Mouse (Mus musculus): Measurements from ENCODE around the gene Afap1l2. TPM values are rescaled to one million over a fixed set of nuclear protein-coding genes. Genes with fewer than 3 reads are reported as not detected.

Gene Afap1l2
- polyA plus RNA-seq, 1 experiment = 4.9 TPM

DNA sequence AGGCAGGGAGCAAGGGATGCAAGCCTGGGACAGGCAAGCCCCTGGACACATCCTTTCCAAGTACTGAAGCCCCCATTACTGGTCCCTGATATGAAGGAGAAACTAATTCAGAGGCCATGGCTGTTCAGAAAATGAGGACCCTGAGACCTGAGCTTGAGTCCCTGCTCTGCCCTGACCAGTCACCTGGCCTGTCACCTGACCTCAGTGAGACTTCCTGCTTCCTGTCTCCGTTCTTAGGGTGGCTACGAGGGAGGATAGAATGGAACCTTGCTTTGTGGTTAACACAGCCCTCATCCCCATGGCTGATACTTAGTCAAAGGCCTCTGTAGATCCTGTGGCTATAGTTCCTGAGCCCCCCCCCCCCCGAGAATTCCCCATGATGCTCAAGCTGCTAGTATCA is 103.9 kb downstream of the Afap1l2 start:
- TF ChIP-seq CTCF (IDR thresholded peaks at IDR 0.05; ENCODE audit: control insufficient read depth, insufficient read depth, low read length) = no peak
- TF ChIP-seq POLR2A (IDR thresholded peaks at IDR 0.05; ENCODE audit: borderline replicate concordance, control insufficient read depth, low read depth, low read length) = no peak
- H3K4me3 ChIP-seq (replicated peaks; ENCODE audit: control insufficient read depth, low read depth, low read length) = no peak overlapping the region
- no peak overlapping the region for H3K27ac ChIP-seq (ENCODE audit: control insufficient read depth, insufficient read depth, low read depth, low read length, poor library complexity)
- WGBS = 26% methylated on average over 3 of the region's 3 CpGs
- no peaks in the 10 kb centered on the region for H3K4me1 ChIP-seq (ENCODE audit: control insufficient read depth, insufficient read depth, low read length)

DNA sequence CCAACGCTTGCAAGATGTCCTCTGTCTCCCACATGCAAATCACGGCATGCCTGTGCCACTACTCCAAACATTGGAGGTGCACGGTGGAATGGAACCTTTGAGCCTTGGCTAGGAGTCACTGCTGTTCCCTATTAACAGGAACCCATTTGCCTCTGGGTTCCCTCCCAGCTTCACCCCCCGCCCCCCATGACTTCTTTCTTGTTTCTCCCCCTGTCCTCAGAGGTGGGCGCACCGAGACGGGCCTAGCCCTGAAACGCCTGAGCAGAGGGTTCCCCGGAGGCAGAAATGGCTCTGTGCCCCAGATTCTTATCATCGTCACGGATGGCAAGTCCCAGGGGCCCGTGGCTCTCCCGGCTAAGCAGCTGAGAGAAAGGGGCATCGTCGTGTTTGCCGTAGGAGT is 110.4 kb downstream of the Afap1l2 start:
- Histone ChIP-seq H3K27ac (ENCODE audit: control insufficient read depth, insufficient read depth, low read depth, low read length, poor library complexity) (no peak overlapping the region), H3K4me1 (ENCODE audit: control insufficient read depth, insufficient read depth, low read length) (no peaks in the 10 kb centered on the region), H3K4me3 (replicated peaks; ENCODE audit: control insufficient read depth, low read depth, low read length) (no peak overlapping the region)
- TF ChIP-seq CTCF (IDR thresholded peaks at IDR 0.05; ENCODE audit: control insufficient read depth, insufficient read depth, low read length) (no peak), POLR2A (IDR thresholded peaks at IDR 0.05; ENCODE audit: borderline replicate concordance, control insufficient read depth, low read depth, low read length) (no peak)
- WGBS = 87% methylated on average over 16 of the region's 16 CpGs

DNA sequence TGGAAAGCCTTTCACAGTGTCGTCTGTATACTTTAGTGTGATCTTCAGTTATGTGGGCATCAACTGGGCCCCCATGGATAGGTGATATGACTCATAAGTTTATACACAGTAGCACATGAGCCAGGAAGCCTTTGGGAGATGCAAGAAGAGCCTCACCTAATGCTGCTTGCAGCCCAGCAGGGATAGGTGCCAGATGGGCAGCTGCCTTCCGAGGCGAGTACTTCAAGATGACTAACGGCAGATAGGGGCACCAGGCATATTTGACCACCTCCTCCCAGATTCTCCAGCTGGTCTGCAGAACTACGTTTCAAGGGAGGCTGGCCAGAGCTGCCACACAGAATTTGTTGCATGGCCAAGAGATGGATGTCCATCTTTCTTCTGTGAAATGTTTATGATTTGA is 114.7 kb downstream of the Afap1l2 start:
- no peak overlapping the region for H3K4me3 ChIP-seq (replicated peaks; ENCODE audit: control insufficient read depth, low read depth, low read length)
- peaks cover under 1% of the 10 kb centered on the region; the same call in 1 of the 2 replicates for H3K4me1 ChIP-seq (ENCODE audit: control insufficient read depth, insufficient read depth, low read length)
- H3K27ac ChIP-seq (ENCODE audit: control insufficient read depth, insufficient read depth, low read depth, low read length, poor library complexity) = no peak overlapping the region
- no peak for TF ChIP-seq CTCF (IDR thresholded peaks at IDR 0.05; ENCODE audit: control insufficient read depth, insufficient read depth, low read length)
- TF ChIP-seq POLR2A (IDR thresholded peaks at IDR 0.05; ENCODE audit: borderline replicate concordance, control insufficient read depth, low read depth, low read length) = no peak
- 73% methylated on average over 5 of the region's 5 CpGs for WGBS

DNA sequence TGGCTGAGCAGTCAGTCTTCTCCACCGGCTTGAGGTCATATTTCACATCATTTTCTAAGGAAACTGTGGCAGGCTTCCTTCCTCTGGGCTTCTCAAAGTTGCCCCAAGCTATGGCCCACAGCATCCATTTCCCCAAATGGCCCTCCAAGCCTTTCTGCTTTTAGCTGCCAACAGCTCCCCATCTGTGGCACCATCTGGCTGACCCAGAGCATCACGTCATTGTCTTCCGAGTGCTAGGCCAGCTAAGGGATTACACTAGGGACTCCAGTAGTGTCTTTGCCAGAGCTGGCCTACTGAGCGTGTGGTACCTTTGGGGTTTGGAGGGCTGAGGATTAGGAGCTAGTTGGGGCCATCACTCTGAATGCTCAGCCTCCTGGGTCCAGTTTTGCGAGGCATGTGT is 115.4 kb downstream of the Afap1l2 start:
- H3K4me1 ChIP-seq (ENCODE audit: control insufficient read depth, insufficient read depth, low read length) = peaks cover 2% of the 10 kb centered on the region; the same call in 1 of the 2 replicates
- WGBS = 67% methylated on average over 5 of the region's 5 CpGs
- no peak overlapping the region for H3K27ac ChIP-seq (ENCODE audit: control insufficient read depth, insufficient read depth, low read depth, low read length, poor library complexity)
- TF ChIP-seq POLR2A (IDR thresholded peaks at IDR 0.05; ENCODE audit: borderline replicate concordance, control insufficient read depth, low read depth, low read length) = no peak
- no peak for TF ChIP-seq CTCF (IDR thresholded peaks at IDR 0.05; ENCODE audit: control insufficient read depth, insufficient read depth, low read length)
- no peak overlapping the region for H3K4me3 ChIP-seq (replicated peaks; ENCODE audit: control insufficient read depth, low read depth, low read length)

DNA sequence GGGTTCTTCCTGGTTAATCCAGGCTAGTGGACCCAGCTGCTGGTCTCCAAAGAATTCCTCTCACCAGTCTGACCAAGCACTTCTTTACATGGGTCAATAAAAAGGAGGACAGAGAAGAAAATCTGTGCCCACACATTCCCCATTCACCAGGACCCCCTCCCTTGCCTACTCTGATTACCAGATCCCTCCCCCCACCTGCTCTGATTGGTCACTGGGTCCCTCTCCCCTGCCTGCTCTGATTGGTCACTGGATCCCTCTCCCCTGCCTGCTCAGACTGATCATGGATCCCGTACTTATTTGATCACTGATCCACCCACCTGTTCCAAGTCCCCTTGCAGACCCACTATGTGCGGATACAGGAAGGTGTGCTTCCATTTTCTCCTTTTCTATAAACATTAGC is 116.6 kb downstream of the Afap1l2 start:
- 75% methylated on average over 2 of the region's 2 CpGs for WGBS
- no peak overlapping the region for H3K4me3 ChIP-seq (replicated peaks; ENCODE audit: control insufficient read depth, low read depth, low read length)
- TF ChIP-seq CTCF (IDR thresholded peaks at IDR 0.05; ENCODE audit: control insufficient read depth, insufficient read depth, low read length) = no peak
- no peak for TF ChIP-seq POLR2A (IDR thresholded peaks at IDR 0.05; ENCODE audit: borderline replicate concordance, control insufficient read depth, low read depth, low read length)
- peaks cover 2% of the 10 kb centered on the region; the same call in 1 of the 2 replicates for H3K4me1 ChIP-seq (ENCODE audit: control insufficient read depth, insufficient read depth, low read length)
- H3K27ac ChIP-seq (ENCODE audit: control insufficient read depth, insufficient read depth, low read depth, low read length, poor library complexity) = no peak overlapping the region

DNA sequence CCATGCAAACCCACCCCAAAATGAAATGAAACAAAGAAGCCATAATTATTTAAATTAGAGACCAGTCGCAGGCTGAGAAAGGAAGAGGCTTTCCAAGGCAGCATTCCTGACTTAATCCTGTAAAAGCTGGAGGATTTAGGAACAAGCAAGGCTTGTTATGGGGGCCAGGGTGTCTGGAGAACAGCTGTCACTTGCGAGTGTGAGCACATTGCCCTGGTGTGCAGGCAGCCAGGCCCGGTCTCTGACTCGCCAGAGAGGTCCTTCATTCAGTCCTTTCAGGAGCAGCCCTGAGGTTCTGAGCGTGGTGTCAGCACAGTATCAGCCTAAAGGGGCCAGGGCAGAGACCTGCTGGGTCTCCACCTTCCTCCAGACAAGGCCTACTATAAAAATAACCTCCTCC is 119.4 kb downstream of the Afap1l2 start:
- H3K4me3 ChIP-seq (replicated peaks; ENCODE audit: control insufficient read depth, low read depth, low read length) = no peak overlapping the region
- TF ChIP-seq POLR2A (IDR thresholded peaks at IDR 0.05; ENCODE audit: borderline replicate concordance, control insufficient read depth, low read depth, low read length) (no peak), CTCF (IDR thresholded peaks at IDR 0.05; ENCODE audit: control insufficient read depth, insufficient read depth, low read length) (no peak)
- WGBS = 79% methylated on average over 5 of the region's 5 CpGs
- no peak overlapping the region for H3K27ac ChIP-seq (ENCODE audit: control insufficient read depth, insufficient read depth, low read depth, low read length, poor library complexity)
- H3K4me1 ChIP-seq (ENCODE audit: control insufficient read depth, insufficient read depth, low read length) = peaks cover 2% of the 10 kb centered on the region; the same call in 1 of the 2 replicates

DNA sequence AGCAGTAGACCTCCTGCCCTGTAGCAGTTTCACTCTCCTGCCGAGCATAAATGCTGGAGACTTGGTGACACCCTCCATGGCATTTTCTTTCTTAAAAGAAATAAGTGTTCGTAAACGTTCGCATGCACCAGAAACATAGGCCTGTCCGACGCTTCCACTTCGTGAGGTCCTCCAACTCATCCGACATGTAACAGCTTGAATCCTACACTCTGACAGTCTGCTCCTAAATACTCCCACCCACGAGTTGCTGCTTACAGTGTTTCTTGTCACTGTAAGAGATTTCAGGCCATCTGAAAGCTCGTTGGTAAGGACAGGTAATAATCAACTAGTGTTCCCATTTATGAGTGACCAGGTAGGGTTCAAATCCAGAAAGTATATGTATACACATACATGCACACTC is 120.1 kb downstream of the Afap1l2 start:
- 85% methylated on average over 10 of the region's 10 CpGs for WGBS
- Histone ChIP-seq H3K27ac (ENCODE audit: control insufficient read depth, insufficient read depth, low read depth, low read length, poor library complexity) (no peak overlapping the region), H3K4me1 (ENCODE audit: control insufficient read depth, insufficient read depth, low read length) (peaks cover 2% of the 10 kb centered on the region; the same call in 1 of the 2 replicates), H3K4me3 (replicated peaks; ENCODE audit: control insufficient read depth, low read depth, low read length) (no peak overlapping the region)
- TF ChIP-seq CTCF (IDR thresholded peaks at IDR 0.05; ENCODE audit: control insufficient read depth, insufficient read depth, low read length) (no peak), POLR2A (IDR thresholded peaks at IDR 0.05; ENCODE audit: borderline replicate concordance, control insufficient read depth, low read depth, low read length) (no peak)

DNA sequence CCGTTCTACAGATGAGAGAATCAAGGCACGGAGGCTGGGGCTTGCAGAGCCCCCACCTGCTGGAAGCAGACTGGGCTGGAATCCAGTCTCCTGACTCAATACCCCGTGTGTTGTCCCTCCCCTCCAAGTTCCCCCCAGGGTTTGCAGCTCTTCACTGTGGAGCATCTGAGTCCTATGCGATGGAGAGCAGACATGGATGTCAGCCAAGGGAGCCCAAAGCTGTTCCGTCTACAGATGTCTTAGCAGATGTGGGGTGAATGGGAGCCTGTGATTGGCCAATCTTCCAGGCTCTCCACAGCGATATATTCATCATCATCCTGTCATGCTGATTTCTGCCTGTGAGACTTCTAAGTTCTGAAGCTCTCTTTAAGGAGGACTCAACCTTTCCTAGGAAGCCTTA is 130.7 kb downstream of the Afap1l2 start:
- no peaks in the 10 kb centered on the region for H3K4me1 ChIP-seq (ENCODE audit: control insufficient read depth, insufficient read depth, low read length)
- no peak overlapping the region for H3K4me3 ChIP-seq (replicated peaks; ENCODE audit: control insufficient read depth, low read depth, low read length)
- WGBS = 65% methylated on average over 6 of the region's 6 CpGs
- H3K27ac ChIP-seq (ENCODE audit: control insufficient read depth, insufficient read depth, low read depth, low read length, poor library complexity) = no peak overlapping the region
- TF ChIP-seq CTCF (IDR thresholded peaks at IDR 0.05; ENCODE audit: control insufficient read depth, insufficient read depth, low read length) (no peak), POLR2A (IDR thresholded peaks at IDR 0.05; ENCODE audit: borderline replicate concordance, control insufficient read depth, low read depth, low read length) (no peak)

Data from bone marrow, adult 2 months (tissue).